ENCODE assay signal across 12 mouse cellular contexts in the genomic region with DNA sequence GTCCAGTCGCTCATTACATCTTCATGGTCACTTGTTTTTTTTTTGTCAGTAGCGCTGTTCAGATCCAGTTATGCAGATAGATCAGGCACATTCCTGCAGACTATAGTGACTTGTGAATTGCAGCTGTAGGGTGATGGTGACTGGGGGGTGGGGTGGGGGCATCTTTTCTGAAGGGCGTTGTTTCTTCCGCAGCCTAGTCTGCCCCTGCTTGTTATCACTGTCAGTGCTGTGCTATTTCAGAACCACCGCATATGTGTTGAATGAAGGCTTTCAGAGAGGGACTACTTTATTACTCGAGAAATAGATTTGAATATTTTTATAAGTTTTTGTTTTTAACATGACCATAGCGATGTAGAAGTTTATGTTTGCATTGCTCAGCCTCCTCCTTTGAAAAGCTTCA.
"Had no signal": no experiment of that assay in that cellular context is flagged by ENCODE, and none has a peak within 500 bp of the region (broad histone marks: within the 10 kb centered on the region; RNA-seq: fewer than 3 reads in every experiment).

No protein-coding gene starts in this region.

- DNase-seq: kidney, postnatal 10 days; kidney, postnatal 4 days; lung, adult 2 months; lung, postnatal 36 days; thymus, postnatal 4 days had no signal

- H3K4me3 ChIP-seq: left cerebral cortex, adult 2 months; limb, embryonic 10.5 days; liver, embryonic 15.5 days; neural tube, embryonic 12.5 days had no signal

- H3K27ac ChIP-seq: left cerebral cortex, adult 2 months; limb, embryonic 10.5 days; liver, embryonic 15.5 days; neural tube, embryonic 12.5 days; stomach, postnatal 0 days had no signal

- H3K27me3 ChIP-seq: liver, embryonic 15.5 days; neural tube, embryonic 12.5 days had no signal

- H3K9ac ChIP-seq: liver, embryonic 15.5 days; neural tube, embryonic 12.5 days had no signal

- ATAC-seq: lung, postnatal 0 days had no signal

- H3K36me3 ChIP-seq: liver, embryonic 15.5 days; neural tube, embryonic 12.5 days had no signal

- H3K9me3 ChIP-seq: limb, embryonic 10.5 days; liver, embryonic 15.5 days; neural tube, embryonic 12.5 days had no signal

- H3K4me2 ChIP-seq: liver, embryonic 11.5 days; liver, embryonic 15.5 days; neural tube, embryonic 12.5 days had no signal
